Mouse (Mus musculus) frontal cortex, postnatal 36 days (tissue): ENCODE measurements around the gene Ube2q1.
"Not testable (repeated sequence)": the region's sequence is repeated elsewhere in the genome, so short reads cannot be mapped to it uniquely, and the experiment has no call there.

Experiments used
- DNase-seq, 2 experiments: peaks; one replicate each; pipeline ENCODE4 v3.0.0; 2022; ENCODE audit warnings: low spot score in 2 of 2

The Ube2q1 gene

GRCm38 (mm10) chr3:89788680-89789352 lies 15.4 kb downstream of the Ube2q1 start:
- DNase-seq = no peak

- DNase-seq = no peak
These were observed 21.2 kb downstream of the Ube2q1 start for GRCm38 (mm10) chr3:89794616-89795015.

GRCm38 (mm10) chr3:89795746-89796145 lies 22.3 kb downstream of the Ube2q1 start:
- no peak for DNase-seq

- no peak for DNase-seq
These were observed 22.9 kb downstream of the Ube2q1 start for GRCm38 (mm10) chr3:89796358-89796757.

GRCm38 (mm10) chr3:89798518-89798917 lies 25.1 kb downstream of the Ube2q1 start:
- DNase-seq = no peak

GRCm38 (mm10) chr3:89799476-89799875 lies 26.1 kb downstream of the Ube2q1 start:
- DNase-seq = no peak

- not testable (repeated sequence) for DNase-seq
These were observed 26.7 kb downstream of the Ube2q1 start for GRCm38 (mm10) chr3:89800078-89800477.

GRCm38 (mm10) chr3:89800774-89801506 lies 27.5 kb downstream of the Ube2q1 start:
- DNase-seq = no peak

GRCm38 (mm10) chr3:89801507-89801847 lies 28.1 kb downstream of the Ube2q1 start:
- DNase-seq = no peak

GRCm38 (mm10) chr3:89802876-89803275 lies 29.5 kb downstream of the Ube2q1 start:
- no peak for DNase-seq

GRCm38 (mm10) chr3:89805179-89805578 lies 31.8 kb downstream of the Ube2q1 start:
- no peak for DNase-seq

GRCm38 (mm10) chr3:89806751-89807150 lies 33.3 kb downstream of the Ube2q1 start:
- DNase-seq = no peak

- no peak for DNase-seq
These were observed 33.8 kb downstream of the Ube2q1 start for GRCm38 (mm10) chr3:89807171-89807570.

GRCm38 (mm10) chr3:89807881-89808280 lies 34.5 kb downstream of the Ube2q1 start:
- DNase-seq = no peak

- no peak for DNase-seq
These were observed 35.2 kb downstream of the Ube2q1 start for GRCm38 (mm10) chr3:89808638-89809037.

GRCm38 (mm10) chr3:89810841-89811240 lies 37.4 kb downstream of the Ube2q1 start:
- DNase-seq = no peak

- DNase-seq = no peak
These were observed 38.8 kb downstream of the Ube2q1 start for GRCm38 (mm10) chr3:89812166-89812565.

GRCm38 (mm10) chr3:89814051-89814450 lies 40.6 kb downstream of the Ube2q1 start:
- DNase-seq = no peak

- no peak for DNase-seq
These were observed 43.6 kb downstream of the Ube2q1 start for GRCm38 (mm10) chr3:89817056-89817455.

- DNase-seq = no peak
These were observed 45.2 kb downstream of the Ube2q1 start for GRCm38 (mm10) chr3:89818605-89819004.

GRCm38 (mm10) chr3:89819897-89820296 lies 46.5 kb downstream of the Ube2q1 start:
- no peak for DNase-seq

GRCm38 (mm10) chr3:89820311-89821095 lies 47.1 kb downstream of the Ube2q1 start:
- no peak for DNase-seq

GRCm38 (mm10) chr3:89821096-89821513 lies 47.7 kb downstream of the Ube2q1 start:
- DNase-seq = no peak
